Mouse (Mus musculus): ENCODE data around the gene Cpne8. TPM values are rescaled to one million over a fixed set of nuclear protein-coding genes. Genes with fewer than 3 reads are reported as not detected.
"Not testable (repeated sequence)": the region's sequence is repeated elsewhere in the genome, so short reads cannot be mapped to it uniquely, and the experiment has no call there.

Cpne8 gene
- total RNA-seq, 2 experiments from 2014 or later, result 1.6 to 2.1 TPM

DNA sequence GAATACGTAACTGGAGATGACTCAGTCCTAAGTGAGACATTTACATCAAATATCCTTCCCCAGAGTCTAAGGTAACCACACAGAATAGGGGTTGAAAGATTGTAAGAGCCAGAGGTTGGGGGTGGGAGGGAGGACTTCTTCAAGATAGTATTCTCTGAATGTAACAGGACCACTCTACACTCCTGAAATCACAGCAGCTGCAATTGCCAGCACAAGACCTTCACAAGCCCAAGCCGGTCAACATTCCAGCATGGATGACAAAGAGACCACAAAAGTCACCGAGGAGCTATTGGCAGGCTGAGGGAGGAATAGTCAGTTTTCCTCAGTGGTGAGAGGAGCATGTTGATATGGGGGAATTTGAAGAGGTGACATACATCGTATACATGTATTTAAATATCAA lies 166.5 kb downstream of the Cpne8 start:
- no peak for ATAC-seq (replicated peaks; ENCODE audit: low FRiP score, poor library complexity, severe bottlenecking)

DNA sequence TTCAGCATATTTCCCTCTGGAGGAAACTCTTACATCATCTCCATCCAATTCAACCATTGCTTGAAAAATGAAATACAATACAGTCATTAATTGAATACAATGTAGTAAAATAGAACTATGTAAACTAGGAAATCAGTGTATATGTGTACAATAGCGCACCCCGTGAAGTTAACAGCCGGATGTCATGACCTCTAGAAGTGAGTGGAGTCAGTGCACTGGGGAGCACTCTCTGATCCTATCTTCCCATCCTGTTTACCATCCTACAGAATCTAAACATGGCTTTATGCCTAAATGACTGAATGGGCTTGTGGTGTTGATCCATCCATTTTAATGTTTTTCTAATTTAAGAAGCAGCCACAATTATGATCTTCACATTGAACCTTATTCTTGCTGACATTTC lies 182.2 kb downstream of the Cpne8 start:
- ATAC-seq (replicated peaks; ENCODE audit: low FRiP score, poor library complexity, severe bottlenecking), result no peak

DNA sequence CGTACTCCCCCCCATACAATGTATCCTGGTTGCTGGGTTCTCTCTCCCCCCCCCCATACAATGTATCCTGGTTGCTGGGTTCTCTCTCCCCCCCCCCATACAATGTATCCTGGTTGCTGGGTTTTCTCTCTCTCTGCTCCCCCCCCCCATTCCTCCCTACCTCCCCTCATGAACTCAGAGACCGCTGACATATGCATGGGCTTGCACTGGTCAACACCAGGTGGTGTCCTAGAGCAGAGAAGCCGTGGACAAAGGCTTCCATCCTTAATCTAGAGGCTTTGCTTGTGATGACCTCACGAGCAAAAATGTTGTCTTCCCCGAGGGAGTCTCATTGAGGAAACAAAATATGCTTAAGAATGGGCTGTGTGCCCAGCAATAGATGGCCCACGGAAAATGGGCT lies 187.7 kb downstream of the Cpne8 start:
- ATAC-seq (replicated peaks; ENCODE audit: low FRiP score, poor library complexity, severe bottlenecking), result no peak

DNA sequence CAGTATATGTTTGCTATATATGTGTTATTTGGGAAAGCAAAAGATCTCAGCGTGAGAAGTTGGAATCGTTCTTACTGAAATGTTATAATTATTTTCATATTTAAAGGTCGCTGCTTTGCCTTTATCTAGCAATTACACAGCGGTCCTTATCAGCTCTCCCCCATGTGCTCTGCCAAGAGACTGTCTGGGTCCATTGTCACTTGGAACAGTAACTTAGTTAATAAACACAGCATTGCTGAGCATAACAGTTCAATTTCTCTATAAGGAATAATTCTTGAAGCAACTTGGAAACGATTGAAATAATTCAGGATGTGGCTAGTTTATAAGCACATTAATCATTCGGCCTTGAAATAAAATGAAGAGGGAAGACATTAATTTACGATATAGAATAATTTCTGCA lies 189.0 kb downstream of the Cpne8 start:
- ATAC-seq (replicated peaks; ENCODE audit: low FRiP score, poor library complexity, severe bottlenecking), result no peak

DNA sequence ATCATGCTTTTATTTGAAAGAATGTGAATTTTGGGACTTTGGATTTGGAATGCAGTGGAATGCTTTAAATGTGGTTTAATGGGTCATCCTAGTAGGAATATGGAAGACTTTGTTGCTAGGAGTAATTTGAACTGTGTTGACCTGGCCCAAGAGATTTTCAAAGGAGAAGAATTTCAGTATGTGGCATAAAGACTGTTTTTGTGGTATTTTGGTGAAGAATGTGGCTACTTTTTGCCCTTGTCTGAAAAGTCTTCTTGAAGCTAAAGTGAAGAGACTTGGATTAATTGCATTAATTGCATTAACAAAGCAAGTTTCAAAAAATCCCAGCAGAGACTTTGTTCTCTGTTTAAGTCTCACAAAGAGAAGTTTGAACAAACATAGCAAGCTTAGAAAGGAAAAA lies 208.7 kb downstream of the Cpne8 start:
- not testable (repeated sequence) for ATAC-seq (replicated peaks; ENCODE audit: low FRiP score, poor library complexity, severe bottlenecking)

DNA sequence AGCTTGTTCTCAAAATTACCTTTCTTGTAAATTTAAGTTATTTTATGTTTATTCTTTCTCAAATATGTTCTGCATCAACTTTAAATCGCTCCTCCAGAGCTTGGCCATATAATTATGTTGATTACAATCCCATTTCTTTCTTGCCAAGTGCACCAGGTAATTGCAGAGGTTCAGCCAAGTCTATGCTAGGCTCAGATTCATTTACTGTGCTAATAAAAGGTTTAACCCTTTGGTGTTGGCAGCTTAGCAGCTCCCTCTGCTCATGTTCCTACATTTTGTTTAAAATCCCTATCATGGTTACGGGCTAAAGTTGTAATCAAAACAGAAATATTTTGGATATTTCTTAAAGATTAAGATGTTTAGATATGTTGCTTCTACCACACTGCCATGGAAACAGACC lies 216.0 kb downstream of the Cpne8 start:
- no peak for ATAC-seq (replicated peaks; ENCODE audit: low FRiP score, poor library complexity, severe bottlenecking)

DNA sequence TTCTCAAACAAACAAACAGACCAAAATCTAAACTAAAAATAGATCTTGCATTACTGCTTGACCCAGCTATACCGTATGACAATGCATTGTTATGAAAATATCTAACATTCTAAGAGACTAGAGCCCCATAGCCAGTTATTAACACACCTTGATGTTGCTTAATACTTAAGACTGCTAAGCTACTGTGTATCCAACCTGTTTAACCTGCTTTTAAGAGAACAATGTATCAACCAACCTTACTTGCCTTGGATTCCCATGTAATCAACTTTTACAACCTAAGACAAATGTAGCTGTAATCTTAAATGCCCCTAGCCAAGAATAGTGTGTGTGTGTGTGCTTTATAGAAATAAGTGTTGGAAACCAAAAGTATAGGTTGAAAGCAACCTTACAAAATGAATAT lies 233.2 kb downstream of the Cpne8 start:
- no peak for ATAC-seq (replicated peaks; ENCODE audit: low FRiP score, poor library complexity, severe bottlenecking)

Data from erythroid progenitor cell, adult 5-6 weeks (primary cell).